Mouse (Mus musculus): Measurements from ENCODE around the gene Lamtor2.
"Not testable (repeated sequence)": the region's sequence is repeated elsewhere in the genome, so short reads cannot be mapped to it uniquely, and the experiment has no call there.

Gene Lamtor2

DNA sequence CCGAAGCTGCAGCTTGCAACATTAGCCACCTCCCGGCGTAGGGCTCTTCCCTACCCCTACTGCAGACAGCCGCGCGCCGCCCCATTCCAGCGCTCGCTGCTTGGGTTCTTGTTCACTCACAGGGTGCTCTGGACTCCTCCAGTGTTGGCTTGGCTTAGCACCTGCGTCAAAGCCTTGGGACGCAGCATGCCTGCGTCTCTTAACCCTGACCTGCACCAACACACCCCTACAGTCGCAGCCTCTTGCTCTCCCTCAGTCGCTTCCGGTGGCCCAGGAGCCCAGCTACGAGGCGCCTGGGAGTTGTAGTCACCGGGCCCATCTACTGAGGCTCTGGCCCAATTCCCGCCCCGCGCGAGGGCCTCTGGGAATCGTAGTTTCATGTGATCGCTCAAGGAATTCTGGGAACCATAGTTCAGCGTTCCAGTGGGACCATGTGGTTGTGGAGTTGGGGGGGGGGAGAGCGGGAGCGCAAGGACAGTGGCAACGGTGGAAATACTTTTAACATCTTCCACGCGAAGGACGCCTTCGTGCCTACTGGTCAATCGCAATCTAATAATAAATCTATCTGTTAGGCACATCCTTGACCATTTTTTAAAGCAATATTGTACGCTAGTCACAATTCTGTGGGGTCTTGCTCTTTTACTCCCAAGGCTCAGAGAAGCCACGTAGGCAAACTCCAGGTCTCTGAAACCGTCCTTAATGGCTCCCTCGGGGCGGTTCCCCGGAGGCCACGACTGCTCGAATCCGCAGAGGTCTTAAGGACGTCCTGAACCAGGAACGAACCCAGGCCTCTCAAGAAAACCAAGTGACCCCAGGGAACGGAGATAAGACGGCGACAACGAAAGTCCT, at the start of gene Lamtor2:
Lamtor2 (minus strand) TSS at position 399 of the 849 bp plus-strand sequence.
- peak; percentile 97 to 98 for DNase-seq (ENCODE audit: low spot score in 2 of 2)

- DNase-seq (ENCODE audit: low spot score in 2 of 2), result no peak
These were observed 49.6 kb upstream of the Lamtor2 start for GRCm38 (mm10) chr3:88602466-88602865.

GRCm38 (mm10) chr3:88596547-88596946, 43.7 kb upstream of the Lamtor2 start:
- DNase-seq (ENCODE audit: low spot score in 2 of 2), result not testable (repeated sequence)

DNA sequence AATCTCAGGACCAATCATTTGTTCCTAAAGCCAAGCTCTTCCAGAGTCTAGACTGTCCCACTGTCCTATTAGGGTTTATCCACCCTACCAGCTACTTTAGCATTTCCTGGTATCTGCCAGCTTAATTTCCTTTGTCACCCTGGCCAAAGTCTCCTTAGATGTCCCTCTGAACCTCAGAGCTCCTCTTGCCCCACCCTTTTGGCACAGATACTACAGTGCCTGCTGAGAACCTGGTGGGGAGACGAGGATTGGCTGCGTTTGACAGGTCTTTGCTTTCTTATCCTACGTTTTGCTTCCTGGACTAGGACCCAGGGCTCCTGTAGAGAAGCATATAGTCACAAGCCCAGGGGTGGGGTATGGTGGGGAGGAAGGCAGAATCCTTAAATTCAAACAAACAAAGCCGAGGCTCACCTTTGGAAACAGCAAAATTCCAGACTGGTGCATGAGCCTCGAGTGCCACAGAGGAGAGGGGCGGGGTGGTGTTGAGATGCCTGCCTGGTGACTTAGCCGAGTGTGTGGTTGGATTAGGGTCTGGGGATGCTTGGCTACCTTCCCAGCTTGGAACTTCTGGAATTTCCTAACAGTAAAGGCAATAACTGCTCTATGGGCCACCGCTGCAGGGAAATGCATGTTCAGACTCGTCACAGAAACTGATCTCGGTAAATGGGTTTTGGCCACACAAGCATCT, 41.2 kb upstream of the Lamtor2 start:
- DNase-seq (ENCODE audit: low spot score in 2 of 2), result no peak

- no peak for DNase-seq (ENCODE audit: low spot score in 2 of 2)
These were observed 40.2 kb upstream of the Lamtor2 start for GRCm38 (mm10) chr3:88592942-88593576.

DNA sequence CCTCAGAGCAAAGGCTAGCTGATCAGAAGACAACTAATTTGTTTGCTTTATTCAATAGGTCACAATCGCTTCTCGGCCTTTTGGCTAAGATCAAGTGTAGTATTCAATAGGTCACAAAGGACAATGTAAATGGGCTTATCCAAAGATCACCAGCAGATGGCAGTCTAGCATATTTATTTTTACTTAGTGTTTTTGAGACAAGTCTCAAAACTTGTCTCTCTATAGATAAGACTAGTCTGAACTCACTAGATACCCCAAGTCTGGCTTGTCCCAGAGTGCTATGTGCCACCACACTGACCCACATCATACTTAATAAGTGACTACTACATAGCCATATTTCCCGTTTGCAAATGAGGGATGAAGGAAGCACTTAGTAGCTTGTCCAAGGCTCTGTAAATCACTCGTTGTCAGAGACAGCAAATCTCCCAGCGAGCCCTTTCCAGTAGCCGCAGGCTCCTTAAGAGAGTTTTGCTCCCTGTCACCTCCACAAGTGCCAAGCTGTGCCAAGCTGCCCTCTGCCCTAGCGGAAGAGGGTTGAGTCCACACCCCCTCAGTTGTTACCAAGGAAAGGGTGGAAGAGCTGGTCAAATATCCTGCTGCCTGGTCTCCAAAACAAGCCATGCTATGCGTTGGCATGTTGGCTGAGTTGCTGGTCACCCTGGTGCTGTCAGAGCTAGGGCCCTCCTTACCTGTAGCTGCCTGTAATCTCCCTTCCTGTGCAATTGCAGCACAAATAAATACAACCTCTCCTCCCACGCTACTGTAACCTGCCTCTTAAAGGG, 39.3 kb upstream of the Lamtor2 start:
- peak; percentile 47 to 58 for DNase-seq (ENCODE audit: low spot score in 2 of 2)

DNA sequence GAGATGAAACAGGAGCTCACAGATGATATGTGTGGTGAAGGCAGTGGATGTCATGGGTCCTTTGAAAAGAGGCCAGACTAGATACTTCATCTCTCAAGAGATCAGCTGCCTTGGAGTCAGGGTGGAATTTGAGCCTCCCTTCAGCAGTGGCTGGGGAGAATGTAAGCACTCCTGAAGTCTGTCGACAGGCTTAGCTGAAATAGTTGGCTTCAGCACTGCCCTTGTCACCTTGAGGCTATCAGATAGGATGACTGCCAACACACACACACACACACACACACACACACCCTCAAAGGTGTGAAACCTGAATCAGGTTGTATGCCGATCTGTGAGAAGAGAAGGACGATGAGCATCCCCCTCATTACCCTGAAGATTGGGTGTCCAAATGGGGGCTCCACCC, 38.2 kb upstream of the Lamtor2 start:
- DNase-seq (ENCODE audit: low spot score in 2 of 2), result no peak

GRCm38 (mm10) chr3:88590246-88590645, 37.4 kb upstream of the Lamtor2 start:
- no peak for DNase-seq (ENCODE audit: low spot score in 2 of 2)

- no peak for DNase-seq (ENCODE audit: low spot score in 2 of 2)
These were observed 33.8 kb upstream of the Lamtor2 start for GRCm38 (mm10) chr3:88586640-88587039.

DNA sequence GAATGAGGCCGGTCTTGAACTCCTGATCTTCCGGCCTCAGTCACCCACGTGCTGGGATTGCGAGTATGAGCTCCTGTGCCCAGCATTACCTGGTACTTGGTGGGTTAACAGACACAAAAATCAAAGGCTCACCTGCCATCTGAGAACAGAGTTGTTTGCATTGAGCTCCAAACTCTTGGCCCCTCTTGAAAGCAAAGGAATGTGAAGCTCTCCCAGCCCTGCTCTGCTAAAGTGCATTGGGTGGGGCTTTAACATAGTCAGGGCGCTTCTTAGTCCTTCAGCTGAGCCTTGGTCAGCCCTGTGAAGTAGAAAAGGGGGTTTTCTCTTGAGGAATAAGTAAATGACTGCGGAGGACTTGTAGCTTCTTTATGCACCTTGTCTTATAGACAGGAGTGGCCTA, 32.9 kb upstream of the Lamtor2 start:
- DNase-seq (ENCODE audit: low spot score in 2 of 2), result no peak

DNA sequence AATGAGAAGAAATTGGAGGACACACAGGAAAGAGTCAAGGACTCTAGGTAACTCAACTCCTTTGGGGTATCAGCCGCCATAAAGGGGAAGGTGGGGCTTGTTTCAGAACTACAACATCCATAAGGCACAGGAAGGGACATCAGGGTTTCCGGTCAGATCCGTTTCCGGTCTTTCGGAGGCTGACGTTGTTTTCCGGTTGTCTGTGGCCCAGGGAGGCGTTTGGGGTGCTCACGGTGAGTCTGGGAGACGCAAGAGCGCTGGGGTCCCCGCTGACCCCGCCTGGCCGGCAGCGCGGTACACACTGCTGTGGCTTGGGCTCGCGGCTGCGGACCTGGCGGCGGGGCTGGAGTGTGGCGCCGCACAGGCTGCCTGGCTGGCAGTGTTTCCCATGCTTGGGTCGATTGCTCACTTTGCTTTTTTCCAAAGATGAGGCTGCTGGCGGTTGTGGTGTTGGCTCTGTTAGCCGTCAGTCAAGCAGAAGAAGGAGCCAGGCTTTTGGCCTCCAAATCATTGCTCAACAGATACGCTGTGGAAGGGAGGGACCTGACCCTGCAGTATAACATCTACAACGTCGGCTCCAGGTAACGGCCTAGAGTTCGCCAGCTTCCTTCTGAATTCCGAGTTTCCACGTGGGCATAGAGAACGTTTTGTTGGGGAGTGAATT, 26.7 kb upstream of the Lamtor2 start:
- peak; percentile 68 to 77 for DNase-seq (ENCODE audit: low spot score in 2 of 2)

GRCm38 (mm10) chr3:88578498-88579424, 25.9 kb upstream of the Lamtor2 start:
- no peak for DNase-seq (ENCODE audit: low spot score in 2 of 2)

DNA sequence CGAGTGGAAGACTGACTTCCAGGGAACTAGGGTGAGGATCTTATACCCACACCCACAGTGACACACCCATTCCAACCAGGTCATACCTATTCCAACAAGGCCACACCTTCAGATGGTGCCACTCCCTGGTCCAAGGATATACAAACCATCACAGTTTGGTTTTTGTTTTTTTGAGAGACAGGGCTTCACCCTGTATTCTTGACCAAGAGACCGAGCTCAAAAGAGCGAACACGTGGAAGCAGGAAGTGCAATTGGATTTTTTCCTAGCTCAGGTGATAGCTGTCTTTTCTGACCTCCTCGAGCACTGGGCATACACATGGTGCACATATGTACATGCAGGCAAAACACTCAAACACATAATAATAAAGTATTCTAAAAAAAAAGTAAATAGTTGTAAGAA, 25.0 kb upstream of the Lamtor2 start:
- DNase-seq (ENCODE audit: low spot score in 2 of 2), result not testable (repeated sequence)

- no peak for DNase-seq (ENCODE audit: low spot score in 2 of 2)
These were observed 22.7 kb upstream of the Lamtor2 start, which contains the start of gene Ssr2 for GRCm38 (mm10) chr3:88575540-88575939. Gene Ssr2 (plus strand): TSS chr3:88575876.

DNA sequence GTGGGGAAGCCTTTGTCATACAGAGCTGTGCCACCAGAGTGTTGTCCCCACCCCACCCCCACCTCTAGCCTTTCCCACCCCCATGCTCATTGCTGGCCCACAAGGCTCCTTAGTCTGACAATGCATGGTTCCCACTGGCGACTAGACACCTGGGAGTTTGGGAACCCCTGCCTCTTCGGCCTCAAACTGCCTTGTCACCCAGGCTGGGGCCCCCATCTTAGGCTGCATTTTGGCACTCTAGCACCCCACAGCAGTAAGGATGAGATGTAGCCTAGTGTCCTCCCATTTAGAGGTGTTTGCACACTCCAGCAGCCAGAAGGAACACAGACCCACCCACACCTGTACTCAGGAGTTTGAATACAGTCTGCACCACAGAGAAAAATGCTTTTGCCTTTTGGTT, 20.9 kb upstream of the Lamtor2 start:
- no peak for DNase-seq (ENCODE audit: low spot score in 2 of 2)

DNA sequence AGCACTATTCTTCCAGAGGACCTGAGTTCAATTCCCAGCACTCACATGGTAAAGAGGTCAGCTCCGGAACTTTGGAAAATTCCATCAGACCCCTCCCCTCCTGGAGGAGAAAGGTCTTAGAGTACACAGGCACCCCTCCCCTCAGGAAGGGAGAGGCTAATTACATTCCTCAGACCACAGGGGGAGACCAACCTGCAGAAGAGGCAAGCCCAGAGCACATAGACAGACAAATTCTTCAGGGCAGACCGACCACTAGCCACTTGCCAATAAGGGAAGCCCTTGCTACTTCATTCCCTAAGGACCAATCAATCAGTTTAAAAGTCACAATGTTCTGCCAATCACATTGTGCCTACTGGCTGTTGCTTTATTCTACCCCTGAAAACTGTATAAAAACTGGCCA, 20.0 kb upstream of the Lamtor2 start:
- no peak for DNase-seq (ENCODE audit: low spot score in 2 of 2)

DNA sequence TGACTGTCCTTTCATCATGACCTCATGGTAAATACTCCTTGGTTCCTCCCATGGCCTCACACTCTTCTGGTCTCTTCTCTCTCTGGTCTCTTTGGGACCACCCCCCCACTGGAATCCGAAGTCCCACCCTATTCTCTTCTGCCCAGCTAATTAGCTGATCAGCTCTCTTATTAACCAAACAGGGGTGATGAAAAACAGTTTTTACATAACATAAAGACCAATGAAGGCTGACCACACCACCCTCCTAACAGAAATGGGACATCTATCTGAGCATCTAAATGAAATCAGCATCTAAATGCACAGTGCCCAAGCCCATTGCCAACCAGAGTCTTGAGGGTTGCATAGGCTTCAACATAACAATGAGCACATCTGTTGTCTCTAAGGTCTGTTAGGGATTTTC, 19.0 kb upstream of the Lamtor2 start:
- no peak for DNase-seq (ENCODE audit: low spot score in 2 of 2)

DNA sequence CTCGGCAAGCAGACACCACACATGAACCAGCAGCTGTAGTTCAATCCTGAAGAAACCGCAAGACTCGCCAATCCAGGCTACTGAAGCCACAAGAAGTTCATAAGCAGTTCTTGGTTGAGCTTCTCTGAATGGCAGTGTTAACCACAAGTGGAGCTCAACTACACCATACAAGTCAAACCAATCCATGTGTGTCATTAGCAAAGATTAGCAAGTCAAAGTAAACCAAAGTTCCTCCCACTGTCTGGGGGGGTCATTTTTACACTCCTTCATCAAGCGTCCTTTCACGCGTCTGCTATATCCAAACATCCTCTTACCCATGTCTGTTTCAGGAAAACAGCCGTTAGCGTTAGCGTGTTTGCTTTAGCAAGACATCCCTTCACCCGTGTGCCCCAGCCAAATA, 17.5 kb upstream of the Lamtor2 start:
- DNase-seq (ENCODE audit: low spot score in 2 of 2), result no peak

DNA sequence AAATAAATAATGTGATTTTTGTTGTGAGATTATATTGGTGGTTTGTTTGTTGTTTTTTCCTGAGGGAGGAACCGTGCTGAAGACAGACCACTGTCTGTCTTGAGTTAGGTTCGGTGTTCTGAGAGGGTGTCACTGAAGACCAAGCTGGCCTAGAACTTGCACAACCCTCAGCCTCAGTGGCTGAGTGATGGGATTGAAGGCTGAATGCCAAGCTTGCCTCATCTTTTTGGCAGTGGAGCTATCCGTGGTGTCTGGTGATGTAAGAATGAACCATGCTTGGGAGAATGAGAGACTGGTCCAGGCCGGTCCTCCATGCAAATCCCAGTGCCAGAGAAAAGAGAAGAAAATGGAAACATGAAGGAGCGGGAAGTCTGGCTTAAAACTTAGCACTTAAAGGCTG, 16.8 kb upstream of the Lamtor2 start:
- peak in 1 of 2 experiments; percentile 54 for DNase-seq (ENCODE audit: low spot score in 2 of 2)

- DNase-seq (ENCODE audit: low spot score in 2 of 2), result no peak
These were observed 16.2 kb upstream of the Lamtor2 start for GRCm38 (mm10) chr3:88569093-88569492.
